Mouse (Mus musculus) retina, postnatal 1 day (tissue): ENCODE data around the gene Arfgef3.
"Not testable (repeated sequence)": the region's sequence is repeated elsewhere in the genome, so short reads cannot be mapped to it uniquely, and the experiment has no call there.

Source experiments
- DNase-seq: peaks from one replicate; pipeline ENCODE4 v3.0.0-alpha.2; 2012

The Arfgef3 gene

DNA sequence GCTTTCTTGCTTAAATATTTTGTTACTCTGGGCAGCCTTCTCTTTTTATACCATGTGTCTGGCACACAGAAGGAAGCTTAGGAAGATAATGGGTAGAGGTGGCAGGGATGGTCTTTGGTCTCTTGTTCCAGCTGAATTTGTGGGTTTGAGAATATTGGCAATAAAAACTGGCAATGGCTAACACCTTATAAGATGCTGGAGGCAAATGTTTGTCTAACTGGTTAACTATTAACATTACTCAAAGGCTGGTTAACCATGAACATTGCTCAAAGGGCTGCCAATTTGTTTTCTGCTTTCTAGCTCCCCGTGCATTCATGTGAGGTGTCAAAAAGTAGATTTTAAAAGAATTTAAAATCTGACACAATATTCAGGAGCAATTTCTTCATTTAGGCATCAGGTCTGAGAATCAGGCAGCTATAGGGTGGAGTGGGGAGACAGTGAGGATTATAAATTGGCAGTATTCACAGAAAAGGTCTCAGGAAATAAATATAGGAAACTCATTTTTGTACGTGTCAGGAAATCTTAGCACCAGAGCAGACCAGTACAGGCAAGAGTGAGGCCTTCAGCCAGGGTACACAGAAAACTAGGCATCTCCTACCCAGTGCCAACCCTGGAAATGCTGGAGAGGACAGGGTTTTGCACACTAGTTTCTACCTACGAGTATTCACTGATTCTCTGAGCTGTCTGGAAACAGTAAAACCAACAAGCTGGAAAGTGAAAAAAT, 62.9 kb downstream of the Arfgef3 start:
- no peak for DNase-seq

DNA sequence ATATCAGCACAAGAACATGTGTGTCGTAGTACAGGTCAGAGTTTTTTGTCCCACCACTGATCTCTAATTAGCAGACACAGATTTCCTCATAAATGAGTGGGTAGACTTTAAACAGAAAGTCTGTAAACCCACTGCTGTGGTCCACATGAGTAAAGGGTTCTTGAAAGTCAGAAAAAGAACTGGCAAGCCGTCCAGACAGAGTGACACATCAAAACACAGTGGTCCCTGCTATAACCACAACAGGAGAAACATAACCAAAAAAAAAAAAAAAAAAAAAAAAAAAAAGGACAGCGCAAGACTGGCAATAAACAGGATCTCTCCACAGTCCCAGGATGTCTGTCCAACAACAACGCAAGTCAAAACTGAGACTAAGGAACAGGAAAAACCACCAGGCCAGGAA, 64.9 kb downstream of the Arfgef3 start:
- no peak for DNase-seq

DNA sequence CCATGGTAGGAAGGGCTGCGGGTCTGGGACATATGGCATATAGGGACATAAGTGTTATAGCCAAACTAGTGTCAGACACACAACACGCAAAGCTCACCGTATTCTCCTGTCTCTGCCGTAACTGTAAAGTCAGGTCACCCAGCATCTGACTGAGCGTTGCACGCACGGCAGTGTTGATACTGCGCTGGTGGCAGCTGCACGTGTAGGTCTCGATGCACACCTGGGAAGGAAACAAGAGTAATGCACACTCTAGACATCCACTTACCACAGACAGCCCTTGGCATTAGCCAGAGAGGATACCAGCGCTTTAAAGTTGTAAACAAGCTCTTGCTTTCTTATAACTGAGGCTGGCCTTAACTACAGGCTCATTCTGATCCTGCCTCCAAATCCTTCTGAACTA, 79.0 kb downstream of the Arfgef3 start:
- DNase-seq: no peak

DNA sequence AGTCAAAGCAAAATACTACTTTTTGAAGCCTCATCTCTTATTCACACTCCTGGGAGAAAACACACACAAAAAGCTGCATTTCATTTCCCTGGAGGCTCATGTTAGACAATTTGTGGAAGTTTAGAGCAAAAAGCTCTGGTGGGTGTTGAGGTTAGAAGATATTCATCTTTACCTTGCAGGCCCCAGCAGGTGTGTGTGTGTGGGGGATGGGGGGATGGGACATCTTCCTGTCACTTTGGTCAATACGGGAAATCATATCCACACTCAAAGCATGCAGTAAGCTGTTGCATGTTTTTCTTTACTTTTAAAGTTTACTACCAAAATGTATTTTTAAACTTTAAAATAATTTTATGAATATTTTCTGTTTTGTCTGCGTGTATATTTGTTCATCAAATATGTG, 79.7 kb downstream of the Arfgef3 start:
- DNase-seq: no peak

DNA sequence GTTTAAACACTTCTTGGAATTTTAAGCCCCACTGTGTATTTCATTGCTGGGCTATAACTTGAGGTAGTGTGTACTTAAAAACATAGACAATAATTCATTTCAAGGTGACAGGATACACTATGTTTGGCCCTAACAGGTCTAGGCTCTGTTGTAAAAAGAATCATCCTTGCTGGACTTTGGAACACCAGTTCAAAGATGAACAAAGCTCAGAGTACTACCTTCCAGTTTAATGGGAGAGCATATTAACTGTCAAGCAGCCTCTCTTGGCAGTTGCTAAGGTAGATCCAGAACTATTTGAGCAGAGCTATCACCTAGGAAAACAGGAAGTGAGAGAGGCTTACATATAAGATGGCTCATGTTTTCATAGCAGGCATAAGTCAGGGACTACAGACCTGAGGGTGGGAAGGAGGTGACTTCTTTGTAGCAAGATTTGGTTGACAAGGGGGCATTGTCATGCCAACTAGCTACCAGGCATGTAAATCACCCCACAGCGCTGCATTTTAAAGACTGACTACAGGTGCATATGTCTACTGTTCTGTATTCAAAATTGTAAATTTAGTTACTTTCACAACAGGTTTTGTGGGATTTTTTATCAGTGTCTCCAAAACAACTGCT, 82.0 kb downstream of the Arfgef3 start:
- DNase-seq: no peak

DNA sequence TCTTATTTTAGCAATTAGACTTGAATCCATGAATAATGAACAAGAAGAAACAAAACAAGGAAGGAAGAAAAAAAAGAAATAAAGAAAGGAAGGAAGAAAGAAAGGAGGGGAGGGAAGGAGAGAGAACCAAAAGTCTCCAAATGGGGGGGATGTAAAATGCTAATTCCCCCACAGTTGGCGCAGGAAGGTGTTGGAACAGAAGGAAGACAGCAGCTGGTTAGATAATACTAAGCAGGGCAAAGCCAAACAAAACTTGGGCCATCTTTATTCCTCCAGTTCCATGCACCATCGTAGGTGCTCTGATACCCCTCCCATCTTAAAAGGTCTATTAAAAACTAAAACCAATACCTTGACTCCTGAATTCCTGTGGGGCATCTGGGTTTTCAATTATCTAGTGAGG, 82.8 kb downstream of the Arfgef3 start:
- DNase-seq: no peak

DNA sequence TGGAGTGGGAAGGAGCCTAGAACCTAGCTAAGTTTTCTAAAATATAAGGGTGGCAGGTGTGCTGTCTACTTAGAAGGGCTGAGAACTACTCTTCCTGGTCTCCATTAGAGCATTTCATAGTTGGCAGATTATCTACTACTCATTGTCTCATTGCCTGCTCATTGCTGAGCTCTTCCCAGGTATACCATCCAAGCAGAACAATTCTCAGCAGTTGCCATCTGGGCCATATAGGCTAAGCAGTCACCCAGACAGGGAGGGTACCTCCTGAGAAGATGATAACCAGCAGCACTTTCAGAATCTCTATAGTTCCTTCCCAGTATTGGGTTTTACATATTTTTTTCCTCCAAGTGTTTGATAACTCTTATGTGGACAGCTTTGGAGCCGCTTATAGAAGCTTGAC, 86.2 kb downstream of the Arfgef3 start:
- no peak for DNase-seq

DNA sequence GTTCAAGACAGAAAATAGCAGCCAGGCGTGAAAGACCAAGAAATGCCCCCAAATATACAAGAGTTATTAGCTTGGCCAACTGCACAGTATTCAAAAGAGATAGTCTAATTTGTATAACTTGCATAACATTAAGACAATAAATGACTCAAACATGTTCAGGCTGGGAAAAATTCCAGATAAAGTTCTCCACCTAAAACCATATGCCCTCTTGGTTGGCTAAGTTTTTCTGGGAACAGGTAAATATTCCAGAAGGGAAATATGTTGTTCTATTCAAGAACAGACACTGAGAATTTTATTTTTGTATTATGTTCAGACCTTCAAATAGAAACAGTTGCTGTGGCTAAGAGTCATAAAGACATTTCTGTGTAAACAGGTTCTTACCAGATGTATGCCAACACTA, 96.7 kb downstream of the Arfgef3 start:
- DNase-seq: no peak

DNA sequence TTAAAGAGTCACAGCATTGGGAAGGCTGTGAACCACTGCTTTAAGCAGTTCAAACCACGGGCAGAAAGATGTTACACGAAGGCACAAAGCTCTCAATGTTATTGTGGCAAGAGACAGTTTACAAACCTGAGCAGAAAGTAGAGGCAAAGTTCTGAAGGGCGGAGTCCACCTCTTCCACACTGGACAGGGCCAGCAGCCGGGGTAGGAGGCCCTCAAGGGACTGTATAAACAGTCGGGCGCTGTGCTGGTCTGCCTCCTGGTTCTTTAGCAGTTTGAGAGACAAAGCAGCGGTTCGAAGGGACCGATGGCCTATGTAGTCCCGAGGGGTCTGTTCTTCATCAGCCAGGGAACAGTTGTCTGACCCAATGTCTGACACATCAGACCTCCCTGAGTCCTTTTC, 97.7 kb downstream of the Arfgef3 start:
- no peak for DNase-seq

DNA sequence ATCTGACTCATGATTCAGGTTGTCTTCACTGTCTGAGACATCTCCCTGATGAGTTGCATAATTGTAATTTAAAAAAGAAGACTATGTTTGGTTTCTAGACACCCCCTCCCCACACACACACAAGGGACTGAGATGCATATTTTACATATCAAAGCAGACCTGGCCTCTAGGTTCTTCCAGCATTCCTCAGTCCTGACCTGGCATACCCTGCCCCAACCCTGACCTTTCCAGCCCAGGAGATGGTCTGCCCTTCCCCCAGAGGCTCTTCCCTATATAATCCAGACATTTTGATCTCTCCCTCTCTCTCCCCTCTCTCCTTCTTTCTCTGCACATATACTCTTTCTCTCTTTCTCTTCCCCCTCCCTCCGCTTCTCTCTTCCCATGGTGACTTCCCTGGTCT, 99.4 kb downstream of the Arfgef3 start:
- no peak for DNase-seq

DNA sequence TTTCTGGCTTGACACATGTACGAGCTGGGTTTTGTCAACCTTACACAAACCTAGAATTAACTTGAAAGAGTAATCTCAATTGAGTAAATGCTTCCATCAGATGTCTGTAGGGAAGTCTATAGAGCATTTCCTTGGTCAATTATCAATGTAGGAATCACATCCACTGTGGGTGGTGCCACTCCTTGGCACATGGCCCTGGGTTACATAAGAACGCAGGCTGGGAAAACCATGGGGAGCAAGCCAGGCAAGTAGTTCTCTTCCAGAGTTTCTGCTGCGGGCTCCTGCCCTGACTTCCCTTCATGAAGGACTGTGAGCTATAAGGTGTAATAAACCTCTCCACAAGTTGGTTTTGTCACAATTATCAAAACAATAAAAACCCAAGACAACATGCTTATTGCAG, 100.2 kb downstream of the Arfgef3 start:
- DNase-seq: no peak

DNA sequence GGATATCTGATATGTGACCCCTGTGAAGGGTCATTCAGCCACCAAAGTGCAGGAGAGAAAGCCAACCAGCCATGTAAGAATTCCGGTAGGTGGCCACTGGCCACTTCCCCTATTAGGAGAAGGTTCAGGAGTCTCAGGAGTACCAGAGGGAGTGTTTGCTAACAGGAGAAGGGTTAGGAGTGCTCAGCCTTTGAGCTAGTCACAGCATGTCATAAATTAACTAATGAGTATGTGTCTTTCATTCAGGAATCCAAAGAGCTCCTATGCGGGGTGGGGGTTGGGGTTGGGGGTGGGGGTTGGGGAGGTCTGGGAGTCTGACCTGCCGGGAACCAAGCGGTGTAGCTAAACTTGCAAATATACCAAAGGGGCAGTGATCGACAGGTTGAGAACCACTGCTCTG, 100.9 kb downstream of the Arfgef3 start:
- DNase-seq: no peak

DNA sequence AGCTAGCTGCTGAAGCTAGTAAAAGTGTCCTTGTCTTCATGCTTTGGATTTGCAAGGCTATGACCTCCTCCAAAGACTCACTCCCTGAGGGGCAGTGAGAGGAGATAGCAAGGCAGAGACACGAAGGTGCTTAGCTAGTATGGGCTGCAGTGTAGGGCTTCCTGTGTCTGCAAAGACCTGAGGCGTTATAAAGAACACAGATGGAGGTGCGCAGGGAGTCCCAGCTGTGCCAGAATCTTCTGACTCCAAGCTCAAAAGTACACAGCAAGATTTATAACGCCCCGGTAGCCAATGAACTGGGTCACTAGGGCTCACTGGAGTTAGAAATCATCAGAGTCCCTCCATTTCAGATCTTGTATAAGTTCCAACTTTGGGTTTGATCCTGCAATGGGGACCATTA, 103.2 kb downstream of the Arfgef3 start:
- no peak for DNase-seq

DNA sequence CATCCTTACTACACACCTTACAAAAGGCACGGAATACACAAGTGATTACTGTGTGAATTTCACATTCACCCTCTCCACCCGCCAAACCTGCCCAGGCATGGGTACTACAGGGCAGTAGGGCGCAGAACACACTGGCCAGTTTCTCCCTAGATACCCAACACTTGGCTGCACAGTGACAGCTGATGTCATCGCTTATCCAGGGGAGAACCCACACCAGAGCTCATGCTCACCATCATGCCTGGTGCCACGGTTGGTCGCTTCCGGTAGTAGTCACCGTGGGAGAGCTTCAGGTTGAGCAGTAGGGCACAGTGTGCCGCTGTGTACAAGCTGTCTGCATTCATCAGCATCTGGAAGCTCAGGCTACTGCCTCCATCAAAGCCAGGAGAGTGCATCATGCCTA, 108.3 kb downstream of the Arfgef3 start:
- DNase-seq: peak; percentile 17

DNA sequence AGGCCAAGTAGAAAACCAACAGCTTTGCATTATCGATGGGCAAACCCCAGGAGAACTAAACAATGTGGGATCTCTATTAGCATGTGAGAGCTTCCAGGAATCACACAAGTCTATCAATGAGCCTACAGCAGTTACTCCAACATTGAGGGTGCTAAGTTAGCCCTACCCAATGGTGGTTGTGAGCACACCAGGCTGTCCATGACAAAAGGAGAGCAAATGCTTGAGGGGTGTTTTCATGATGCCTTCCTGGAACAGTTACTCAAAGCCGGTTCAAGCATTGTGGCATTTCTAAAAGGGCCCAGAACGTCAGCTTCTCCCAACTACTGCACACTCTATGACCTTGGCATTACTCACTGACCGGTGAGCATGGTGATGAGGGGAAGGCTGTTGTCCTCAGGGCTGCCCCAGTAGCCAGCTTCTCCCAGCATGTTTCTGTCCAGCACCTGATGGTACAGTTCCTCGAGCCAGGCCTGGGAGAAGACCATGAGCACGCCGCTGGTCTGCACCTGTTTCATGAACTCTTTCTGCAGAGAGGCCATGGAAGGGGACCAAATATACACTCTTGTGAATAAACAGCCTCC, 109.3 kb downstream of the Arfgef3 start:
- no peak for DNase-seq

DNA sequence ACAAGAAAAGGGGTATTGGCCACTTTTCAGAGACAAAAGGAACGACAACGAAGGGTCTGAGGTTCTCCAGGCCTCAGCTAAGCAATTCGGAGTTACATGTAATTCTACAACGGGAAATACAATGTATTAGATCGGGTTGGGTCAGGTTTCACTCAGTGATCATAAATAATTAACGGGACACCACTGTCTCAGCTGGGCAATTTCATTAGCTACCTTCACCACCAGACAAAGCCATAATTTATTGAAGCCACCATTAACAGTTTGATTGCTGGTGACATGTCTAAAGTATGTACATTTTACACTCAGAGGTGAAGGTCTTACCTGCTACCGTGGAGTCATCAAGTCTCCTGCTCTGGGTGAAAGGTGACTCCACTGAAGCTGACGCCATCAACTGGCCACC, 113.3 kb downstream of the Arfgef3 start:
- no peak for DNase-seq

DNA sequence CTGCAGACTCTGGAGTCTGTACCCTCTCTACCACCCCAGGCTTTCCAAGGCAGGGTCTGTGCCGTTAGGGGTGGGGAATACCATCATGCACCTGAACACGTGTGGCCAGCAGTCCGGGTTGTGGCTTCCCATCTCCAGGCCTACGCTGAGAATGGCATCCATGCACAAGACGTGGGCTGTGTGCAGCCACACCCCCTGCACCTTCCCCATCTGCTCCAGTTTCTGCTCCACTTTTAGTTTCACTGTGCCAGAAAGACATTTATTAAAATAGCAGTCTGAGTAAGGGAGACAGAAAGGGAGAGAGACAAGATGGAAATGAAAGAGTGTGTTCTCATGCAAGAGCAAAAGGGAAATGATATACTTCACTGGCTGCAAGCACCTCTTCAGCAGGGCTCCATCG, 116.2 kb downstream of the Arfgef3 start:
- no peak for DNase-seq

DNA sequence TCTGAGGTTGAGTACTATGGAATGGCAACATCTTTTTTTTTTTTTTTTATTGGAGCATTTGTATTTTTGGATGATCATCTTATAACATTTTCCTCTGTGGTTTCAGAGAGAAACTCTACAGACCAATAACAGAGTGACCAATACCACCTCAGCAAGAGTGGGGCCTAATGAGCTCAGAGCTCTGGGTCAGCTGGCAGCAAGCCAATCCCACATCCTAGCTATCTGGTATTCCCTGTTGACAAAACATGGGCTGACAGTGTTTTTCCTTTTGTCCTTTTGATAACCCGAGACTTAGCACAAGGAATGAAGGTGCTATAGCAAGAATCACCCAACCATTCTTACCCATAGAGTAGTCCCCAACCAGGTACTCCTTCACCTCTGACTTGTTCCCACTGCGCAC, 131.0 kb downstream of the Arfgef3 start:
- DNase-seq: peak; percentile 17

DNA sequence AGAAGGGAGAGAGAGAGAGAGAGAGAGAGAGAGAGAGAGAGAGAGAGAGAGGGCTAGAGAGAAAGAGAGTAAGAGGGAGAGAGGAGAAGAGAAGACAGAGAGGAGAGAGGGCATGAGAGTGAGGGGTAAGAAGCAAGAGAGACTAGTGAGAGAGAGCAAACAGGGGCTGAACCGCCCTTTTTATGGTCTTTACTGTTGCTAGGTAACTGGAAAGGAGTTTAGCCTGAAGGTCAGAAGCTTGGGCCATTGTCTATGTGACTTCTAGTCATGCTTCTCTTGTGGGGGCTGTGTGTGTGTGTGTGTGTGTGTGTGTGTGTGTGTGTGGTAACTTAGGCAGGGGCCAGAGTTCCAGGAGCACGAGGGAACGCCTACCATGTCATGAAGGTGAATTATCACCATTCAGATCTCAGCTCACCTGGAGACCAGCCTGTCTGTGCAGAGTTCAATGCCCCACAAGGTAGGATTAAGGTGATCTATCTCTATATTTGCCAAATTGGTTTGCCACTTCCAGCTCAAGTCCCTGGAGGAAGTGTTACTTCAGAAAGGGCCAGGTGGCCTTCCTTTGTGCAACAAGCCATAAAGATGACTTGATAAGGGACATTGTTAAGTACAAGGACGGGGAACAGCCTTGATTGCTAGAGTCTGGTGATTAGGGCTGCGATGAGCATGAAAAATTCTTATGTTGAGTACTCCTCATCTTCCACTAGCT, 138.8 kb downstream of the Arfgef3 start:
- not testable (repeated sequence) for DNase-seq

DNA sequence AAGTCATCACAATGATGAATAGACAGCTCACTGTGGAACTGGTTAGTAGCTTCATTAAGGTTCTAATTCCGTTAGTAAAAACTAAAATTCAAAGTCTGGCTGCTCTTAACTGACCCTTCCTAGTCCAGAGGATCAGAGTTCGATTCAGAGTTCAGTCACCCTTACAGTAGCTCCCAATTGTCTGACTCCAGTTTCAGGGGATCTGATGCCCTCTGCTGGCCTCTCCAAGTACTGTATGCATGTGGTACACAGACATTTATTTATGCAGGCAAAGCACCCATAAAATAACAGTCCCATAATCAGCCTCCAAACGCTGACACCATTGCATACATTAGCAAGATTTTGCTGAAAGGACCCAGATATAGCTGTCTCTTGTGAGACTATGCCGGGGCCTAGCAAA, 141.7 kb downstream of the Arfgef3 start:
- DNase-seq: peak; percentile 74

DNA sequence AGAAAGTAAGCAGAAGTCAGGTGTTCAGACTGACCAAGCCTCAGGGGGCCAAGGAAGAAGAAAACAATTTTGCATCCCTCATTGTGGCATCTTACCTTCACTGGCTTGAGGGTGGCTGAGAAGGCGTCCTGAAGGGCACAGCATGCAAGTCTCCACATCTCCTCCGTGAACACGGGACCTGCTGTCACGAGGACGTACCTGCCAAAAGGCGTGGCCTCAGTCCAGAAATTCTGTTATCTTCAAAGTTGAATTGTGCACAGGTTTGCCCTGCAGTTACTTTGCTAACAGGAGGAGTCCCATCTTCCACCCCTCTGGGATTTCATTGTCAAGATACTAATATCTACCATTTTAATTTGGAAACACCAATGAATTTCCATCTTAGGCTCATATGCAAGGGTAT, 146.1 kb downstream of the Arfgef3 start:
- DNase-seq: no peak

DNA sequence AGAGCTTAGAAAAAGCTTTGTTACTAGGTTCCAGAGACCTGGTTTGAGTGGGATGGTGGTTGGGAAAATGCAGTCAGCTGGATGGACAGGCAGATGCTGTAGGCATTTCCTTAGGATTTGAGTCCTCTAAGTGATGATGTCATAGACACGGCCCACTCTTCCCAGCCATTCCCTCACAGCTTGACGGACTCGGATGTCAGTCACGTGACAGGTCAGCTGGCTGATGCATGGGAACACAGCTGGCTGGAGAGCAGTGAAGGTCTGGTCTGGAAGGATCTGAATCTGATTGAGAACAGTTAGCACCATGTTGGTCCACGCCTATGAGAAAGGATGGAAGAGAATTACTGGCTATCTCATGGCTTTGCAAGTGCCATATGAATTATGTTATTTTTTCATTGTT, 154.3 kb downstream of the Arfgef3 start:
- no peak for DNase-seq

DNA sequence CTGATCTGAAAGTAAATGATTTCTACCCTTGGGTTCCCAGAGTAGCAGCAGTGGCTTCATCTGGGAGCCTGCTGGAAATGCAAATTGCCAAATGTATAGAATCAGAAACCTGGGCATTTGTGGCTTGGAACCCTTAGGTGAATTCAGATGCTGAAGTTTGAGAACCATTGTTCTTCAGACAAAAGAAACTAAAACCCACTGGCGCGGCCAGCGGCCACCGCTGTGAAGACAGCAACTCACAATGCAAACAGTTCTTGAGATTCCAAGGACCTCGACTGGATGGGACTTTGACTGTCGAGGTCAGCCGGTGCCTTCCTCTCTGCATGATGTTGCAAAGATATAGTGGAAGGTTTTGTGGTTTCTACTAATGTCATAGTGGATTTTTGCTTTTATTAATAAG, 159.6 kb downstream of the Arfgef3 start:
- peak; percentile 22 for DNase-seq

DNA sequence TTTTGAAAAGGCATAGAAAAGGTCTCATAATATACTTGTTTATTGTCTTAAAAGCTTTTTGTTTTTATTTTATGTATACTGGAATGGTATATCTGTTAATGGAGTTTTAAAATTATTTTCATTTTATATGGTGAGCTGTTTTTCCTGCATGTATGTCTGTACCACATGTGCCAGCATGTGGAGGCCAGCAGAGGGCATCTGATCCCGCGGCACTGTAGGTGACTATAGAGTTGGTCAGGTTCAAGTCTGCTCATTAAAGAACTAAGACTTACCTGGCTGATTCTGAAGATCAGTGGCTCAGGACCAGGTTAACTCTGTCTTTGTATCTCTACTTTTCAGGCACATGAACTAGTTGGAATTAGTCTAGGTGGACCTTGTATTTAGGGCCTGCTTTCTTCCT, 171.2 kb downstream of the Arfgef3 start:
- DNase-seq: no peak
